Mouse (Mus musculus): ENCODE measurements at regions not wholly inside any gene's neighbourhood (a gene's known extent, or its start where the extent isn't known, plus 50 kb on each side); places are given as distances from the start of the nearest gene placed in this dataset.

- DNase-seq (ENCODE audit: extremely low read depth, insufficient read length, low spot score), result no peak
Measured at GRCm38 (mm10) chr16:93204601-93205000, 378.7 kb upstream of the Runx1 start.

- no peak for DNase-seq (ENCODE audit: extremely low read depth, insufficient read length, low spot score)
Measured at GRCm38 (mm10) chr16:93202591-93202990, 376.6 kb upstream of the Runx1 start.

- DNase-seq (ENCODE audit: extremely low read depth, insufficient read length, low spot score), result no peak
Measured at GRCm38 (mm10) chr16:93197300-93197699, 371.4 kb upstream of the Runx1 start.

- DNase-seq (ENCODE audit: extremely low read depth, insufficient read length, low spot score), result no peak
Measured at GRCm38 (mm10) chr16:93193921-93194481, 368.1 kb upstream of the Runx1 start.

- no peak for DNase-seq (ENCODE audit: extremely low read depth, insufficient read length, low spot score)
Measured at GRCm38 (mm10) chr16:93193263-93193662, 367.3 kb upstream of the Runx1 start.

GRCm38 (mm10) chr16:93192651-93193173 lies 366.8 kb upstream of the Runx1 start:
- DNase-seq (ENCODE audit: extremely low read depth, insufficient read length, low spot score), result no peak

GRCm38 (mm10) chr16:93191174-93191573 lies 365.2 kb upstream of the Runx1 start:
- no peak for DNase-seq (ENCODE audit: extremely low read depth, insufficient read length, low spot score)

- no peak for DNase-seq (ENCODE audit: extremely low read depth, insufficient read length, low spot score)
Measured at GRCm38 (mm10) chr16:93190301-93190700, 364.4 kb upstream of the Runx1 start.

- no peak for DNase-seq (ENCODE audit: extremely low read depth, insufficient read length, low spot score)
Measured at GRCm38 (mm10) chr16:93189875-93190274, 363.9 kb upstream of the Runx1 start.

- no peak for DNase-seq (ENCODE audit: extremely low read depth, insufficient read length, low spot score)
Measured at GRCm38 (mm10) chr16:93189412-93189811, 363.5 kb upstream of the Runx1 start.

- no peak for DNase-seq (ENCODE audit: extremely low read depth, insufficient read length, low spot score)
Measured at GRCm38 (mm10) chr16:93186554-93186953, 360.6 kb upstream of the Runx1 start.

- DNase-seq (ENCODE audit: extremely low read depth, insufficient read length, low spot score), result peak; percentile 8
Measured at GRCm38 (mm10) chr16:93182656-93183055, 356.7 kb upstream of the Runx1 start.

- DNase-seq (ENCODE audit: extremely low read depth, insufficient read length, low spot score), result no peak
Measured at GRCm38 (mm10) chr16:93181497-93181896, 355.5 kb upstream of the Runx1 start.

GRCm38 (mm10) chr16:93180213-93180612 lies 354.3 kb upstream of the Runx1 start:
- no peak for DNase-seq (ENCODE audit: extremely low read depth, insufficient read length, low spot score)

GRCm38 (mm10) chr16:93166667-93167066 lies 340.7 kb upstream of the Runx1 start:
- DNase-seq (ENCODE audit: extremely low read depth, insufficient read length, low spot score), result no peak

GRCm38 (mm10) chr16:93158526-93159226 lies 332.7 kb upstream of the Runx1 start:
- no peak for DNase-seq (ENCODE audit: extremely low read depth, insufficient read length, low spot score)

- DNase-seq (ENCODE audit: extremely low read depth, insufficient read length, low spot score), result no peak
Measured at GRCm38 (mm10) chr16:93153545-93154329, 327.8 kb upstream of the Runx1 start.

- no peak for DNase-seq (ENCODE audit: extremely low read depth, insufficient read length, low spot score)
Measured at GRCm38 (mm10) chr16:93152765-93153489, 327.0 kb upstream of the Runx1 start.

GRCm38 (mm10) chr16:93152057-93152456 lies 326.1 kb upstream of the Runx1 start:
- DNase-seq (ENCODE audit: extremely low read depth, insufficient read length, low spot score), result no peak

- DNase-seq (ENCODE audit: extremely low read depth, insufficient read length, low spot score), result no peak
Measured at GRCm38 (mm10) chr16:93151652-93152051, 325.7 kb upstream of the Runx1 start.

- DNase-seq (ENCODE audit: extremely low read depth, insufficient read length, low spot score), result peak; percentile 38
Measured at GRCm38 (mm10) chr16:93150451-93150850, 324.5 kb upstream of the Runx1 start.

Measured in 3134 (cell line).